Mouse (Mus musculus) midbrain, embryonic 15.5 days (tissue): Measurements from ENCODE around the gene Cep89. TPM values are rescaled to one million over a fixed set of nuclear protein-coding genes. Genes with fewer than 3 reads are reported as not detected.

Experiments
- ATAC-seq: fragments of 200-750 bp; cut with Nextera tagmentation; replicated peaks from 2 replicates; pipeline ENCODE4 v1.8.0; 2017; ENCODE audit warnings: moderate TSS enrichment
- H3K27ac ChIP-seq: fragments of 300-500 bp; sonication (generic); 2 replicates; pipeline ENCODE4 v1.5.1; 2015; ENCODE audit warnings: mild to moderate bottlenecking, inconsistent platforms
- H3K27me3 ChIP-seq: fragments of 300-500 bp; sonication (generic); replicated peaks from 2 replicates; pipeline ENCODE4 v1.6.1; 2015; ENCODE audit warnings: inconsistent platforms
- H3K36me3 ChIP-seq: fragments of 300-500 bp; sonication (generic); replicated peaks from 2 replicates; pipeline ENCODE4 v1.6.1; 2015; ENCODE audit warnings: inconsistent platforms
- H3K4me1 ChIP-seq: fragments of 300-500 bp; sonication (generic); 2 replicates; pipeline ENCODE4 v1.6.1; 2015; ENCODE audit warnings: inconsistent platforms
- H3K4me2 ChIP-seq: fragments of 300-500 bp; sonication (generic); 2 replicates; pipeline ENCODE4 v1.6.1; 2015; ENCODE audit warnings: inconsistent platforms, mild to moderate bottlenecking, moderate library complexity
- H3K4me3 ChIP-seq: fragments of 300-500 bp; sonication (generic); 2 replicates; pipeline ENCODE4 v1.5.1; 2015; ENCODE audit warnings: mild to moderate bottlenecking, inconsistent platforms
- H3K9ac ChIP-seq: fragments of 300-500 bp; sonication (generic); 2 replicates; pipeline ENCODE4 v1.6.1; 2015; ENCODE audit warnings: mild to moderate bottlenecking, inconsistent platforms
- H3K9me3 ChIP-seq: fragments of 300-500 bp; sonication (generic); 2 replicates; pipeline ENCODE4 v1.6.1; 2016; ENCODE audit warnings: inconsistent platforms
- WGBS: fragments of 180-500 bp; shearing (Covaris S2); methylation state at CpG from one replicate; pipeline ENCODE4 v1.1.7; 2015; ENCODE audit warnings: mixed read lengths; 5-methylcytosine and 5-hydroxymethylcytosine counted together
- polyA plus RNA-seq: library from polyadenylated mRNA; unstranded; fragments of >200 nt; fragmentation: Nextera tagmentation; extraction: Ambion mirVana; gene quantifications from 2 replicates; pipeline ENCODE4 v1.2.1, GENCODE M21; 2015

Gene Cep89
- polyA plus RNA-seq: 35.8 and 36.1 TPM in 2 replicates

GRCm38 (mm10) chr7:35396542-35397168, at the start of gene Cep89, which contains the start of gene Faap24:
Gene Cep89, plus strand, starts transcription at chr7:35397035.
Gene Faap24, minus strand, starts transcription at chr7:35396836.
- peak; percentile 99 for ATAC-seq

GRCm38 (mm10) chr7:35347918-35348700, 48.7 kb upstream of the Cep89 start:
- no peak overlapping the region for H3K4me3 ChIP-seq
- no peak overlapping the region for H3K4me2 ChIP-seq
- no peak overlapping the region for H3K27ac ChIP-seq
- H3K27me3 ChIP-seq: no peaks in the 10 kb centered on the region
- 81% methylated on average over 17 of the region's 18 CpGs for WGBS
- ATAC-seq: no peak
- no peaks in the 10 kb centered on the region for H3K36me3 ChIP-seq
- no peaks in the 10 kb centered on the region for H3K4me1 ChIP-seq
- no peak overlapping the region for H3K9ac ChIP-seq
- no peaks in the 10 kb centered on the region for H3K9me3 ChIP-seq

More at GRCm38 (mm10) chr7:35396542-35397168, at the start of gene Cep89, which contains the start of gene Faap24:
- Histone ChIP-seq H3K4me3 (peak within 1 kb of the TSS; percentile 70), H3K27ac (peak within 1 kb of the TSS; percentile 69; the same call in 1 of the 2 replicates), H3K4me2 (peak within 1 kb of the TSS; percentile 76), H3K36me3 (peaks cover 5% of the 10 kb centered on the region; the same call in 1 of the 2 replicates), H3K27me3 (no peaks in the 10 kb centered on the region), H3K4me1 (peaks cover 20% of the 10 kb centered on the region), H3K9ac (peak within 1 kb of the TSS; percentile 66), H3K9me3 (no peaks in the 10 kb centered on the region)
- under 1% methylated on average over 28 of the region's 28 CpGs for WGBS

DNA sequence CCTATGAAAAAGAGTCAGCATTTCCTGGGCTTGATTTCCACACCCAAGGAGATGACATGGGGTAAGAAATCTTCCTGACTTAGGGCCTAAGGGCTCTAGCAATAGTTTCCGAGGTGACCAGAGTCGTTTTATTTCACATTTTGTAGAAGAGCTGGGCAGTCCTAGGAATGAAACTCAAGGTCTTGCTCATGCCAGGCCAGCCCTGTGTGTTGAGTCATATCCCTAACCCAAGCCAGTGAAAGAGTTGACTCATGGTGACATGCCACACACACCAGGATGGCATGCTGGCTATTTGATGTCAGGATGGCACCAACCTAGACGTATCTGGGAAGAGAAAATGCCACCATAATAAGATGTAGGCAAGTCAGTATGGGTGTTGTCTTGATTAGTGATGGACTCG, 47.8 kb upstream of the Cep89 start:
- H3K9me3 ChIP-seq: no peaks in the 10 kb centered on the region
- no peak overlapping the region for H3K4me3 ChIP-seq
- H3K4me2 ChIP-seq: no peak overlapping the region
- no peak for ATAC-seq
- 88% methylated on average over 4 of the region's 4 CpGs for WGBS
- no peaks in the 10 kb centered on the region for H3K4me1 ChIP-seq
- H3K9ac ChIP-seq: no peak overlapping the region
- no peak overlapping the region for H3K27ac ChIP-seq
- H3K36me3 ChIP-seq: no peaks in the 10 kb centered on the region
- no peaks in the 10 kb centered on the region for H3K27me3 ChIP-seq

GRCm38 (mm10) chr7:35349886-35350684, 46.8 kb upstream of the Cep89 start:
- no peaks in the 10 kb centered on the region for H3K27me3 ChIP-seq
- H3K9me3 ChIP-seq: no peaks in the 10 kb centered on the region
- no peaks in the 10 kb centered on the region for H3K4me1 ChIP-seq
- no peak for ATAC-seq
- H3K9ac ChIP-seq: no peak overlapping the region
- H3K27ac ChIP-seq: no peak overlapping the region
- no peak overlapping the region for H3K4me2 ChIP-seq
- WGBS: 92% methylated on average over 8 of the region's 8 CpGs
- no peak overlapping the region for H3K4me3 ChIP-seq
- H3K36me3 ChIP-seq: no peaks in the 10 kb centered on the region

GRCm38 (mm10) chr7:35351155-35351554, 45.7 kb upstream of the Cep89 start:
- no peak for ATAC-seq
- Histone ChIP-seq H3K4me1 (no peaks in the 10 kb centered on the region), H3K27me3 (no peaks in the 10 kb centered on the region), H3K27ac (no peak overlapping the region), H3K9me3 (no peaks in the 10 kb centered on the region), H3K4me2 (no peak overlapping the region), H3K4me3 (no peak overlapping the region), H3K9ac (no peak overlapping the region), H3K36me3 (no peaks in the 10 kb centered on the region)
- whole genome bisulfite sequencing: 88% methylated on average over 3 of the region's 3 CpGs

GRCm38 (mm10) chr7:35353306-35353705, 43.5 kb upstream of the Cep89 start:
- ATAC-seq: no peak
- no peak overlapping the region for H3K4me2 ChIP-seq
- H3K4me1 ChIP-seq: no peaks in the 10 kb centered on the region
- no peak overlapping the region for H3K9ac ChIP-seq
- H3K27ac ChIP-seq: no peak overlapping the region
- WGBS: 93% methylated on average over 15 of the region's 15 CpGs
- H3K27me3 ChIP-seq: no peaks in the 10 kb centered on the region
- H3K36me3 ChIP-seq: no peaks in the 10 kb centered on the region
- no peaks in the 10 kb centered on the region for H3K9me3 ChIP-seq
- no peak overlapping the region for H3K4me3 ChIP-seq

DNA sequence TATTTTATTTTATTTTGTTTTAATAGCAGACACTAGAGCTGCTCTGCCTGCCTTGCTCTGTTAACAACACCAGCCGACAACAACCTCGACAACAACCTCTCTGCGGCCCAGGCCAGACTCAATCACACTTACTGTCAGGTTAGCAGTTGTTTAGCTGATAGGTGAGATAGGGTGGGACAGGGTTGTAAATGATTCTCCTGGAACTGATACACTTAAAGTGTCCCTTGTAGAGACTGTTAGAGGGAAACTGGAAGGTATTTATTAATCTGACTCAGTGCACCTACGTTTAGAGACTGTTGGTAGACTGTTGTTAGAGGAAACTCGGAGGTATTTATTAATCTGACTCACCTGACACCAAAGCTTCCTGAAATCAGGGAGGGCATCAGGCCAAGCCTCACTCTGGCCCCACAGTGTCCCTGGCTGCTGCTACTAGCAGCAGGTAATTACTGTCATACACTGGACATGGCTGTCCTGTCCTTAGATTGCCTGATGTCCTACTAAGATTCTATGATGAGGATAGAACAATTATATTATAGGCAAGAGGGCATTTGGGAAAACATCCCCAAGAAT, 41.4 kb upstream of the Cep89 start:
- no peak overlapping the region for H3K4me3 ChIP-seq
- no peaks in the 10 kb centered on the region for H3K4me1 ChIP-seq
- H3K27ac ChIP-seq: no peak overlapping the region
- no peak for ATAC-seq
- no peak overlapping the region for H3K9ac ChIP-seq
- no peak overlapping the region for H3K4me2 ChIP-seq
- no peaks in the 10 kb centered on the region for H3K36me3 ChIP-seq
- no peaks in the 10 kb centered on the region for H3K27me3 ChIP-seq
- H3K9me3 ChIP-seq: no peaks in the 10 kb centered on the region
- 90% methylated on average over 5 of the region's 5 CpGs for WGBS

- Histone ChIP-seq H3K4me1 (no peaks in the 10 kb centered on the region), H3K9ac (no peak overlapping the region), H3K4me2 (no peak overlapping the region), H3K27me3 (no peaks in the 10 kb centered on the region), H3K4me3 (no peak overlapping the region), H3K36me3 (no peaks in the 10 kb centered on the region), H3K9me3 (no peaks in the 10 kb centered on the region), H3K27ac (no peak overlapping the region)
- ATAC-seq: no peak
- 87% methylated on average over 12 of the region's 12 CpGs for WGBS
Measured at GRCm38 (mm10) chr7:35357621-35358020, 39.2 kb upstream of the Cep89 start.

DNA sequence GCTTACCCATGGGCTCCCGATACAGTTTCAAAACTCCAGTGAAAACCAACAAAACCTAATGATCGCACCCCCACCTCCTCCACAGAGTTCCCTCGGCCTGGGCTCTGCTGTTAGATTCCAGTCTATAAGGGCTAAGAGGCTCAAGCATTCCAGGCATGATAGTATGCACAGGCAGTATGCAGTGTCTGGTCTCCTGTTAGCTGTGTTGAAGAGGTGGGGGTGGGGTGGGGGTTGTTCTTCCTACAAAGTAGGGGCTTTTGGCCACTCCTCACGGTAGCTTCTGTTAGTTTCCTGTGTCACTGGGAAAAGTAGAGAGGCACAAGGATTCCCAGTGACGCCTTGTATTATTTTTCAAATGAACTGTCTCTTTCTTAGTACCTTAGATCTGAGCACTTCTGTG, 34.6 kb upstream of the Cep89 start:
- no peak overlapping the region for H3K9ac ChIP-seq
- no peak overlapping the region for H3K4me3 ChIP-seq
- H3K36me3 ChIP-seq: no peaks in the 10 kb centered on the region
- 77% methylated on average over 5 of the region's 5 CpGs for WGBS
- no peaks in the 10 kb centered on the region for H3K27me3 ChIP-seq
- no peak overlapping the region for H3K27ac ChIP-seq
- no peak overlapping the region for H3K4me2 ChIP-seq
- no peak for ATAC-seq
- H3K4me1 ChIP-seq: no peaks in the 10 kb centered on the region
- no peaks in the 10 kb centered on the region for H3K9me3 ChIP-seq

DNA sequence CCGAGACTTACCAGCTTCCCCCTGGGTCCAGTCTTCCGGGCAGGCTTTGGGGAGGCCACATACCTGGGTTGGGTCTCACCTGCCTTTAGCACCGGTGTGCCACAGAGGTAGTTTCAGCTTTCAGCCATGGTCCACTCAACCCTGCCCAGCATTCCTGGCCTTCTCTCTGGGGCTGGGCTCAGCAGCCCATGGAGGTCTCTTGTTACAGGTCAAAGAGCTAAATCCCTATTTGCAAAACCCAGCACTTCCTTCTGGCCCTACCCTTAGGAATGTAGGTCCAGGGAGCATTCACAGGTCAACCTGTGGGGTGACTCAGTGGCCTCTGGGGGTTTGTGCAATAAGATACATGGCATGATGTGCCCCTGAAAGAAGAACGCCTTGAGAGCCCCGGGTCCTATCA, 34.0 kb upstream of the Cep89 start:
- Histone ChIP-seq H3K9me3 (no peaks in the 10 kb centered on the region), H3K36me3 (no peaks in the 10 kb centered on the region), H3K9ac (no peak overlapping the region), H3K27me3 (no peaks in the 10 kb centered on the region), H3K4me1 (no peaks in the 10 kb centered on the region), H3K4me3 (no peak overlapping the region), H3K4me2 (no peak overlapping the region), H3K27ac (no peak overlapping the region)
- 83% methylated on average over 5 of the region's 5 CpGs for WGBS
- no peak for ATAC-seq

DNA sequence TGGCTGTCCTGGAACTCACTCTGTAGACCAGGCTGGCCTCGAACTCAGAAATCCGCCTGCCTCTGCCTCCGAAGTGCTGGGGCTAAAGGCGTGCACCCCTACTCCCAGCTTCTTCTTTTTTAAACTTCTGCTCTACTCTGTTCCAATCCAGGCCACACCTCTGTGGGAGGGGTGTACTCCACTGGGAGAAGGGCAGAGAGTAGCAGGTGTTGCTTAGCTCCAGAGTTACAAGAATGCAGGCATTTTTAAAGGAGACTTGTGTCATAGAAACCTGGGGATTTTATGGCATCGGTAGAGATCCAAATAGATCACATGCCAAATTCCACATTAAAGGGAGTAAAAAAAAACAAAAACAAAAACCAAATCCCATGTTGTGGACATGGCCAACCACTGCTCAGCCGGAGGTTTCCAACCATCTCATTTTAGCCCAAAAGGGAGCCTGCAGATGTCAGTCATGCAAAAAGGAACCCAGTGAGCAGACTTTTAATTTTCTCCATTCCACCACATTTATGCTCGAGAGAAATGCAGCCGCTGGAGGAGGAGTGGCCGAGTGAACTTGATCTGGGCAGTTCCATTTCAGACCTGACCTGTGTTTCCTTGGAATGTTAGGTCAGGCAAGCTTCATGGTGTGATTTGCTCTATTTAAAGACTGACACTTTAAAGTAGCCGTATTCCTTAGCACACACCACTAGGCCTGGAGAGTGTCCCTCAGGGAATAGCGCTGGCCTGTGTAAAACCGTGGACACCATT, 31.5 kb upstream of the Cep89 start:
- no peak overlapping the region for H3K27ac ChIP-seq
- no peak for ATAC-seq
- H3K9ac ChIP-seq: no peak overlapping the region
- no peaks in the 10 kb centered on the region for H3K4me1 ChIP-seq
- H3K4me3 ChIP-seq: no peak overlapping the region
- no peaks in the 10 kb centered on the region for H3K27me3 ChIP-seq
- H3K4me2 ChIP-seq: no peak overlapping the region
- WGBS: 77% methylated on average over 12 of the region's 12 CpGs
- no peaks in the 10 kb centered on the region for H3K36me3 ChIP-seq
- no peaks in the 10 kb centered on the region; the same call in 1 of the 2 replicates for H3K9me3 ChIP-seq
